Mouse (Mus musculus) stomach, postnatal 0 days (tissue): ENCODE data around the gene Oca2.

Experiments
- CTCF ChIP-seq: IDR thresholded peaks from 2 replicates; pipeline ENCODE4 v1.5.1; 2016; ENCODE audit warnings: antibody characterized with exemption, low read depth, mild to moderate bottlenecking, moderate library complexity
- EP300 ChIP-seq: optimal IDR thresholded peaks from 2 replicates; pipeline ENCODE3; 2016; ENCODE audit warnings: antibody characterized with exemption

DNA sequence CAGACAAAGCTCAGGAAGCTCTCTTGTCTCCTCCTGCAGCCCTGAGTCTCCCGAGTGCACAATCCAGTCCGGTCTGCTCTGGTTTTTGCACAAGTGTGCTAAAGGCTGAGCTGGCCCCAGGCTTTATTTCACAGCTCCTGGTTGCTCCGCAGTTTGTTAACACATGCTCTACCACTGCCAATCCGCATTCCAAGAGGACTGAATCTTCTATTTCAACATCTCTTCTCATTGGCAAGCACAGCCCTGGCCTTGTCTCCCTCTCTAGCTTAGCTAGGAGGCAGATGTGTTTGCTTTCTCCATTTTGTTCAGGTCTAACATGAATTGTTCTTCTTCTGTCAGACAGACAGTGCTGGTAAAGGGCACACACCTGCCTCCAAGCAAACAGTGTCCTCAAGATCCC is 309.7 kb downstream of the Oca2 start:
- TF ChIP-seq CTCF = no peak
- TF ChIP-seq EP300 = no peak
